Mouse (Mus musculus): ENCODE results near the gene Amot. TPM values are rescaled to one million over a fixed set of nuclear protein-coding genes. Genes with fewer than 3 reads are reported as not detected.

The Amot gene
- polyA plus RNA-seq, 1 experiment from 2014 or later: 8.9 TPM

DNA sequence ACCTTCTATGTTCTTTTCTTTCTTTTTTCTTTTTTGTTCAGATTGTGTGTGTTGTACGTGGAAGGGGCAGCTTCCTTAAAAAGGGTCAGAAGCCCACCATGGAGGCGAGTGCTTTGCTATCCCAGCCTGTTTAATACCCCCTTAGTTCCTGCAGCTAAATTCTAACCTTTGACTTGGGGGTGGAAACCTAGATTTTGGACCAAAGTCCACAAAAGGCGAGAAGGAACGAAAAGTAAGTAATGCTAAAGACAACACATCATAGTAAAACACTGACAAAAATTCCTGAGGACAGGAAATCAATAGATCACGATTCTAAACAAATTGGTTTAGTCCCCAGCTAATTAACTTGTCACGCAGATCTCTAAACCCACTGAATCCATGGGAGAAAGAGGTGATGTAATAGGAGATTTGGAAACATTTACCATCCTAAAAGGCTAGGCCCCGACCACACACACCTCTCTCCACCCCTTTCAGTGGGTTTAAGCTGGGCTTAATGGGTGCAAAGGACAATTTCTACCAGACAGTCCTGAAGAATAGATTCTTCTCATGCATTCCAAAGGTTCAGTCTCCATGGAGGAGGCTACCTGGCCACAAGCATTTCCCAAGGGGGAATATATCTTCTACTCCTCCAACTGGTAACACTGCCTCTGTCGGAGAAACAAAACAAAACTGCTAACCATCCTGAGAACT, 3.2 kb downstream of the Amot start:
- ATAC-seq: no peak
- Histone ChIP-seq H3K36me3 (no peaks in the 10 kb centered on the region), H3K4me3 (no peak overlapping the region), H3K4me1 (0 out of 2 replicates have a peak, but pooled peaks cover 6% of the 10 kb centered on the region), H3K27me3 (replicated peaks) (no peaks in the 10 kb centered on the region), H3K4me2 (no peak overlapping the region), H3K9ac (no peak overlapping the region), H3K27ac (no peak overlapping the region), H3K9me3 (replicated peaks) (no peaks in the 10 kb centered on the region)
- WGBS (ENCODE audit: insufficient replicate concordance): 63% methylated on average over 8 of the region's 8 CpGs

DNA sequence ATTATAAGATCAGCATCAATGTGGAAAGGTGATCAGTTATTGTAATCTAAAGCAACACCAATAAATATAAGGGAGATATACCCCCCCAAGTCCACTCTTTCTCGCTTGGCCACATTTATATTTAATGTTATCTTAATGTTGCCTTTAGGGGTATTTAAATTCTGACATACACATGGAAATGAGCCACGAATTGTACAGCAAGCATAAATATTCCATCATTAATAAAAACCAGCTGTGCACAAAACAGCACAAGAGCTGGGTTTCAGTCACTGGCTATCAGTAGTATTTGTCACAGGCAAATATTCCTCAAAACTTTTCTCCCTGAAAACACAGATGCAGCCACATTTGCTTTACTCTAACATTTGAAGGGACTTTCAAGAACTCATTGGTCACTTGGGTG, 5.9 kb downstream of the Amot start:
- no peaks in the 10 kb centered on the region for H3K27me3 ChIP-seq (replicated peaks)
- no peaks in the 10 kb centered on the region for H3K9me3 ChIP-seq (replicated peaks)
- no peak overlapping the region for H3K27ac ChIP-seq
- ATAC-seq: no peak
- 70% methylated on average over 2 of the region's 2 CpGs for WGBS (ENCODE audit: insufficient replicate concordance)
- no peak overlapping the region for H3K4me3 ChIP-seq
- no peak overlapping the region for H3K9ac ChIP-seq
- no peaks in the 10 kb centered on the region for H3K36me3 ChIP-seq
- H3K4me1 ChIP-seq: 0 out of 2 replicates have a peak, but pooled peaks cover 6% of the 10 kb centered on the region
- no peak overlapping the region for H3K4me2 ChIP-seq

DNA sequence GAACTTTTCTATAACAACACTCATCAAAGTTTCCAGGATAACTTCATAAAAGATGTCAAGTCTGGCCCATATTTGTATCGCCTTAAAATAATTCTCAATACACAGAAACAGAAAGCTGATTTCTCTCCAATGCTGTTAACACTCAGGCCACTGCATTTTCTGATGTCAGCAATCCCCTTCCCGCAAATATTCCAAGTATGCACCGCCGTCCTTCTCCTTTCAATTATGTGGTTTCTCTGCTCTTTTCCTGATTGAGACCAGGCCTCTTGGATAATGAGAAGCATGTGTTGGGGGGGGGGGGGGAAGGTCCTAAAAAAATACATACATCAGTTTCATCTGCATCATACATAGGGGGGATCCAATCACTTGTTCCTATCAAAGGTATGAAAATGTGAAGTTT, 6.3 kb downstream of the Amot start:
- no peaks in the 10 kb centered on the region for H3K36me3 ChIP-seq
- no peaks in the 10 kb centered on the region for H3K9me3 ChIP-seq (replicated peaks)
- no peak for ATAC-seq
- no peaks in the 10 kb centered on the region for H3K27me3 ChIP-seq (replicated peaks)
- no peak overlapping the region for H3K4me2 ChIP-seq
- no peak overlapping the region for H3K4me3 ChIP-seq
- H3K27ac ChIP-seq: no peak overlapping the region
- no peak overlapping the region for H3K9ac ChIP-seq
- whole genome bisulfite sequencing (ENCODE audit: insufficient replicate concordance): 80% methylated on average over 4 of the region's 4 CpGs
- 0 out of 2 replicates have a peak, but pooled peaks cover 6% of the 10 kb centered on the region for H3K4me1 ChIP-seq

DNA sequence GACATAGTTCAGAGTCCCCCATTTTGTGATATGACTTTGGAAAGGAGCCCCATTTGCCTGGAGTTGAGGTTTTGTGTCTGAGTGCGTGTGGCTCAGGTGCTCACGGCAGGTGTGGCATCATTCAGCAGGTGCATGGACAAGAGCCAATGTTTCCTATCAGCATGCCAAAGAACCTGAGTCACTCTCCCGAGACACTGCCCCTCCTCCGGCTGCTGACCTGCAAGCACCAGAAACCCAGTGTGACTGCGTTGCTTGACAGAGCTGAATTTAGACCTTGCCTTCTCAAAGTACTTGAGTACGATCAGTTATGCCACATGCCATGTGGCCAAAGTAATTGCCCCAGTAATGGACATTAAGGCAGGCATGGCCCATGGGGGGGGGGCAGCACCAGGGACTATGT, 7.5 kb downstream of the Amot start:
- Histone ChIP-seq H3K27me3 (replicated peaks) (no peaks in the 10 kb centered on the region), H3K27ac (no peak overlapping the region), H3K4me2 (no peak overlapping the region), H3K4me1 (0 out of 2 replicates have a peak, but pooled peaks cover 6% of the 10 kb centered on the region), H3K9me3 (replicated peaks) (no peaks in the 10 kb centered on the region), H3K4me3 (no peak overlapping the region), H3K36me3 (no peaks in the 10 kb centered on the region), H3K9ac (no peak overlapping the region)
- WGBS (ENCODE audit: insufficient replicate concordance): 81% methylated on average over 6 of the region's 6 CpGs
- no peak for ATAC-seq

DNA sequence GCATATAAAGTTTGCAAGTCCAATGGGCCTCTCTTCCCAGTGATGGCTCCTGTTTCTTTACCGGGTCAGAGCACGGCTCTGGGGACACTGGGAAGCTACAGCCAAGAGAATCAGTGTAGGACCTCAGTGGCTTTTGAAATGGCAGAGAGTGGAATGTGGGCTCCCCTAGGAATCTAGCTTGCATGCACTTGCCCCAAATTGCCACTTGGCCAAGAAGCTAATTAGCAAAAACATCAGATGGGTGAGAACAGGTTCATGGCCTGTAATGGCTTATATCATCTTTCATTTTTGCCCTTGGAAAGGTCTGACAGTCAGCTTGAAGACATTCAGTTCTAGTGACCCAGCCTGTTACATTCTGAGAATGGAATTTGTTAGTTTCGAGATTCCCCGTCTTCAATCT, 9.6 kb downstream of the Amot start:
- Histone ChIP-seq H3K4me3 (no peak overlapping the region), H3K27me3 (replicated peaks) (no peaks in the 10 kb centered on the region), H3K36me3 (no peaks in the 10 kb centered on the region), H3K4me1 (peaks cover 4% of the 10 kb centered on the region; the same call in 1 of the 2 replicates), H3K27ac (no peak overlapping the region), H3K9ac (no peak overlapping the region), H3K9me3 (replicated peaks) (no peaks in the 10 kb centered on the region), H3K4me2 (no peak overlapping the region)
- WGBS (ENCODE audit: insufficient replicate concordance): 86% methylated on average over 4 of the region's 4 CpGs
- ATAC-seq: no peak

DNA sequence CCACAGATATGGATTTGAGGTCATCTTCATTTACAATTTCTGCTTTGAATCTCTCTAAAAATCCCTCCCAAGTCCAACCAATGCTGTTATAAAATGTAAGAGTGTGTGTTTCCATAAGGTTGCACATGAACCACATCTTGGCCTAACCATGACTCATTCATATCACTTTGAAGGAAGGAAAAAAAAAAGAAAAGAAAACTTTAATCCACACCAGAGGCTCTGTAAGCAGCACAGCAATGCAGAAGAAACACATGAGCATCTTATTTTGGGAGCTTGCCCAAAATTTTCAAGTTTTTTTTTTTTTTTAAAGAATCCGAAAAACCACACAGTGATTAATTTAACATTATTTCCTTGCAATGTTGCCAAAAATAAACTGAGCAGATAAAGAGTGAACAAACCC, 14.2 kb downstream of the Amot start:
- Histone ChIP-seq H3K4me1 (peaks cover 21% of the 10 kb centered on the region), H3K9ac (no peak overlapping the region), H3K36me3 (peaks cover 9% of the 10 kb centered on the region; the same call in 1 of the 2 replicates), H3K27ac (no peak overlapping the region), H3K9me3 (replicated peaks) (no peaks in the 10 kb centered on the region), H3K27me3 (replicated peaks) (no peaks in the 10 kb centered on the region), H3K4me3 (no peak overlapping the region), H3K4me2 (no peak overlapping the region)
- WGBS (ENCODE audit: insufficient replicate concordance): 60% methylated on average over 1 of the region's 1 CpGs
- ATAC-seq: no peak

DNA sequence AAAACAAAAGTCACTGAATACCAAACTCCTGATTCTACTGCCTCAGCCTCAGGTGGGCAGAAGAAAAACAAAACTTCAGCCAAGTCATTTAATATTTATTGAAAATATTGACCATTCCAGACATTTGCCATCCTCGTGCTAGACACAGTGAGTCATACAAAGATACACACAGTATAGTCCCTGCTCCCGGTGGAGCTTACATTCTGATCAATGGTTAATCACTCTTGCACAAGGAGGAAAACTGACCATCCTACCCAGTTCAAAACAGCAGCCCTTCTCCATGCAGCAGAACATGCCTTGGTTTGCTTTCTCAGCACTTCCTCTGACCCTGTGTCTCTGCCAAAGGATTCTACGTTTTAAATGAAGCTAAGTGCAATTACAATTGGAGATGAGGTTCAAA, 14.6 kb downstream of the Amot start:
- Histone ChIP-seq H3K9me3 (replicated peaks) (no peaks in the 10 kb centered on the region), H3K4me2 (no peak overlapping the region), H3K9ac (no peak overlapping the region), H3K27ac (peak overlapping the region; percentile 58), H3K4me3 (no peak overlapping the region), H3K36me3 (peaks cover 9% of the 10 kb centered on the region; the same call in 1 of the 2 replicates), H3K4me1 (peaks cover 25% of the 10 kb centered on the region), H3K27me3 (replicated peaks) (no peaks in the 10 kb centered on the region)
- WGBS (ENCODE audit: insufficient replicate concordance): 52% methylated on average over 3 of the region's 3 CpGs
- ATAC-seq: no peak

DNA sequence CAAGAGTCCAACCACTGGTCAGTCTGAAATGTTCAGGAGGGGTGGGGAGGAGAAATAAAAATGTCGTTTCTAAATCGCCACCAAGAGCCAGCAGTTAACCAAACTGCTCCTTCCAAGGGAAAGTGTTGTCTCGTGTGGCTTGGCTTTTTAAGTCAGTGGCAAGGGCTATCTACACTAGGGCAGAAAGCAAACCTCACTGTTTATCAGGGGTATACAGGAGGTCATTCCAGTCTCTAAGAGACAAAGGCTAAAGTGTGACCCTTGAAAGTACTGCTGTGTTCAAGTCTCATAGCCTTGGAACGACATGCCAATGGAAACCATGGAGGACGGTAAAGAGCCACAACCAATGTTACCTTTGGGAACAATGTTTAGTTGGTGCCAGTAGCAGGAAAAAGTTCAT, 15.0 kb downstream of the Amot start:
- Histone ChIP-seq H3K4me1 (peaks cover 25% of the 10 kb centered on the region), H3K4me2 (peak overlapping the region; percentile 40), H3K4me3 (no peak overlapping the region), H3K27ac (peak overlapping the region; percentile 58), H3K27me3 (replicated peaks) (no peaks in the 10 kb centered on the region), H3K36me3 (peaks cover 9% of the 10 kb centered on the region; the same call in 1 of the 2 replicates), H3K9ac (no peak overlapping the region), H3K9me3 (replicated peaks) (no peaks in the 10 kb centered on the region)
- WGBS (ENCODE audit: insufficient replicate concordance): 29% methylated on average over 5 of the region's 5 CpGs
- peak; percentile 85 for ATAC-seq

DNA sequence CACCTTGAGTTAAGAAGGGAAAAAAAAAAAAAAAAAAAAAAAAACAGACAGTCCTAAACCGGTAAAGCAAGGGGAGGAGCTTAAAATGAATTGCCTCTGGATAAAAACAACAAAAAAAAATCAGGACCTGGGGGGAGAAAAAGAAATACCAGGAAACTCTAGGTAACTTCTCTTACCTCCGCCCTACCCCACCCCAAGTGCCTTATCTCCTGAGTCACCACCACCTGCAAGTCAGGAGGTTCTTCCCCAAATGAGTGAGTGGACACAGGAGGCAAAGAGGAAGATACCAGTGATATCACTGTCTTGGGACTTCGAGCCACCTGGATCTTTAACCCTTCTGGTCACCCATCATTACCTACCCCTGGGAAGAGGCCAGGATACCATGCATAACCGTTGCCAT, 19.5 kb downstream of the Amot start:
- Histone ChIP-seq H3K36me3 (peaks cover 9% of the 10 kb centered on the region; the same call in 1 of the 2 replicates), H3K27ac (no peak overlapping the region), H3K27me3 (replicated peaks) (no peaks in the 10 kb centered on the region), H3K4me2 (no peak overlapping the region), H3K9me3 (replicated peaks) (no peaks in the 10 kb centered on the region), H3K4me3 (no peak overlapping the region), H3K4me1 (peaks cover 53% of the 10 kb centered on the region), H3K9ac (no peak overlapping the region)
- 36% methylated on average over 4 of the region's 4 CpGs for WGBS (ENCODE audit: insufficient replicate concordance)
- ATAC-seq: no peak

DNA sequence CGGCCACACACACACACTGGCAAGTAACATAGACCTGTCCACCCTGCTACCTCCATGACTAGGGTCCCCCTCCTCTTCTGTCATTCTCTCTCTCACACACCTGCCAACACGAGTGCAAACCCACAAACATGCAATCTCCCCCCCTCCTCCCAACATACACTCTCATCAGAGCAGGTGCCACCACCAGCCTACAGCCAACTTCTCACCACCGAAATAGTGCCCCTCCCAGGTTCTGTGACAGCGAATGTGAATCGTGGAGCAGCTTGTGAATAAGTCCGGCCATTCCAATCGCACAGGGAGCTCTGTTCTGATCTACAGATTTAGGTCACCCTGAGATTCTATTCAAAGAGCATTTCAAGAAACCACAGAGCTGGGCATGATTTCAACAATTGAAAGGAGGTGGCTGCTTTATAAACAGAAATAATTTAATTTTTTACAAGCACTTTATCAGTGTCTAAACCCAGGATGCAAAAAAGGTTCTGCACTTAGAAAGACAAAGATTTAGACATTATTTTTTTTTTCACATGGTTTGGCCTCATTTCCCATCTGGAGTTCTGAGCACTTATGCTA, 21.4 kb downstream of the Amot start:
- Histone ChIP-seq H3K4me2 (no peak overlapping the region), H3K27me3 (replicated peaks) (no peaks in the 10 kb centered on the region), H3K4me3 (no peak overlapping the region), H3K9ac (no peak overlapping the region), H3K9me3 (replicated peaks) (no peaks in the 10 kb centered on the region), H3K36me3 (peaks cover 9% of the 10 kb centered on the region; the same call in 1 of the 2 replicates), H3K4me1 (peaks cover 41% of the 10 kb centered on the region), H3K27ac (no peak overlapping the region)
- 65% methylated on average over 7 of the region's 7 CpGs for WGBS (ENCODE audit: insufficient replicate concordance)
- no peak for ATAC-seq

DNA sequence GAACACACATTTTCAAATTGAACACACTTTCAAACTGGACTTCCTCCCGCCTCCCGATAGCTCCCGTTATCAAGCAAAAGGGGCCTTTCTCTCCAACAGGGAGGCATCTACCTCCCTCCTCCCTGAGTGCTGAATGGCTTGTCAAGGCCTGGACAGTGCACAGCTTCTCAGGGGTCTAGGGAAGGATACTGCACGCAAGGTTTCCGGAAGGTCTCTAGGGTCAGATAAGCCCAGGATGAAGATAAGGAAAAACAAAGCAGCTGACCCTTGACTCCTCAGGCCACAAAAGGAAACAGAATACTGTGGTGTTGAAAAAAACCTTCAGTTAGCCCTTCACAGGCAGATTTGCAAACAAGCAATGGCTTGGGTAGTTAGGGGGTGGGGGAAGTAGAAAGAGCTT, 22.6 kb downstream of the Amot start:
- Histone ChIP-seq H3K4me1 (peaks cover 49% of the 10 kb centered on the region), H3K27me3 (replicated peaks) (no peaks in the 10 kb centered on the region), H3K4me3 (no peak overlapping the region), H3K9me3 (replicated peaks) (no peaks in the 10 kb centered on the region), H3K9ac (no peak overlapping the region), H3K27ac (peak overlapping the region; percentile 67), H3K36me3 (peaks cover 8% of the 10 kb centered on the region), H3K4me2 (peak overlapping the region; percentile 45)
- WGBS (ENCODE audit: insufficient replicate concordance): 20% methylated on average over 5 of the region's 5 CpGs
- ATAC-seq: peak; percentile 44; the same call in 1 of the 2 replicates

DNA sequence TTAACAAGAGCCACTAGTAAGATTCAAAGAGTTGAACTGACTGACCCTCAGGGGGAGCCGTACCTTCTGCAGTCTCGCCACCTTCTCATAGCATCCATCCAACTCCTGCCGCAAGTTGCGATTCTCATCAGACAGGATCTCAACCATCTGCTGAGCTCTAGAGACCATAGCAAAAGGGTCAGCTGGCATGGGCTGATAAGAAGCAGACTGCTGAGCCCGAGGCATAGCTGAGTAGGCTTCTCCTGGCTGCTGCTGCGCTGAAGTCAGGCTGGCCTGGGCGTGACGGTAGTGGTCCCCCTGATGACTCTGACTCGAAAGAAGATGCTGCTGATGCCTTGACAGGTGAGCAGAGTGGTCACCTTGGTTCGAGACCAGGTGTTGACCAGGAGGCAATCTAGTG, 25.0 kb downstream of the Amot start:
- peak overlapping the region; percentile 36 for H3K4me2 ChIP-seq

More for the DNA sequence above, 25.0 kb downstream of the Amot start:
- Histone ChIP-seq H3K4me3 (no peak overlapping the region), H3K27me3 (replicated peaks) (no peaks in the 10 kb centered on the region), H3K27ac (peak overlapping the region; percentile 70), H3K4me1 (peaks cover 45% of the 10 kb centered on the region), H3K9ac (no peak overlapping the region), H3K9me3 (replicated peaks) (no peaks in the 10 kb centered on the region), H3K36me3 (peaks cover 7% of the 10 kb centered on the region; the same call in 1 of the 2 replicates)
- WGBS (ENCODE audit: insufficient replicate concordance): 29% methylated on average over 10 of the region's 10 CpGs
- peak; percentile 99 for ATAC-seq
